Mouse (Mus musculus) stomach, postnatal 0 days (tissue): Measurements from ENCODE around the gene 4930432K21Rik.

Experiments
- CTCF ChIP-seq: IDR thresholded peaks from 2 replicates; pipeline ENCODE4 v1.5.1; 2016; ENCODE audit warnings: antibody characterized with exemption, low read depth, mild to moderate bottlenecking, moderate library complexity
- EP300 ChIP-seq: optimal IDR thresholded peaks from 2 replicates; pipeline ENCODE3; 2016; ENCODE audit warnings: antibody characterized with exemption

- TF ChIP-seq EP300 (no peak), CTCF (no peak)
Measured at GRCm38 (mm10) chr8:84167696-84168095, 19.9 kb downstream of the 4930432K21Rik start.
